Mouse (Mus musculus) liver, embryonic 14.5 days (tissue): Measurements from ENCODE around the gene Aldoart1. TPM values are rescaled to one million over a fixed set of nuclear protein-coding genes. Genes with fewer than 3 reads are reported as not detected.

Source experiments
- ATAC-seq: fragments of 200-750 bp; cut with Nextera tagmentation; 2 replicates; pipeline ENCODE4 v1.8.0; 2017; ENCODE audit warnings: moderate number of reproducible peaks, mild to moderate bottlenecking, moderate library complexity; ENCODE audit not compliant: insufficient read depth
- DNase-seq, 3 experiments: peaks; one replicate each; pipeline ENCODE4 v3.0.0-alpha.2; 2012 to 2013; ENCODE audit warnings: low read depth in 3 of 3, low spot score in 3 of 3
- H3K27ac ChIP-seq: fragments of 300-500 bp; sonication (generic); 2 replicates; pipeline ENCODE4 v1.5.1; 2014; ENCODE audit warnings: moderate library complexity, mild to moderate bottlenecking, control low read depth, inconsistent platforms
- H3K27me3 ChIP-seq: fragments of 300-500 bp; sonication (generic); 2 replicates; pipeline ENCODE4 v1.6.1; 2014; ENCODE audit warnings: mild to moderate bottlenecking, low read length, moderate library complexity; ENCODE audit not compliant: control insufficient read depth, insufficient read depth
- H3K36me3 ChIP-seq: fragments of 300-500 bp; sonication (generic); replicated peaks from 2 replicates; pipeline ENCODE4 v1.6.1; 2014; ENCODE audit warnings: low read depth; ENCODE audit not compliant: control insufficient read depth, insufficient read depth
- H3K4me1 ChIP-seq, 2 experiments: fragments of 200-500 bp in 1 of 2; fragments of 300-500 bp in 1 of 2; sonication (generic) in 1 of 2; replicated peaks; 2 replicates each; pipeline ENCODE4 v1.6.1; 2012 to 2014; ENCODE audit warnings: antibody characterized with exemption in 1 of 2, inconsistent platforms in 1 of 2, low read length in 1 of 2; ENCODE audit not compliant: control insufficient read depth in 2 of 2, insufficient read depth in 2 of 2
- H3K4me2 ChIP-seq: fragments of 300-500 bp; sonication (generic); 2 replicates; pipeline ENCODE4 v1.6.1; 2014; ENCODE audit warnings: low read depth, mild to moderate bottlenecking, control low read depth, moderate library complexity
- H3K4me3 ChIP-seq, 2 experiments: fragments of 200-500 bp in 1 of 2; fragments of 300-500 bp in 1 of 2; sonication (generic) in 1 of 2; 2 replicates each; pipeline ENCODE4 v1.5.1; 2012 to 2014; ENCODE audit warnings: low read depth in 2 of 2, low read length in 2 of 2, mild to moderate bottlenecking in 2 of 2, control low read depth in 1 of 2, inconsistent platforms in 1 of 2, moderate library complexity in 1 of 2; ENCODE audit not compliant: insufficient read depth in 1 of 2
- H3K9ac ChIP-seq: fragments of 300-500 bp; sonication (generic); replicated peaks from 2 replicates; pipeline ENCODE4 v1.6.1; 2014; ENCODE audit warnings: mild to moderate bottlenecking, control low read depth, moderate library complexity
- H3K9me3 ChIP-seq: fragments of 300-500 bp; sonication (generic); 2 replicates; pipeline ENCODE4 v1.6.1; 2016; ENCODE audit warnings: low read length, mixed read lengths; ENCODE audit not compliant: control insufficient read depth
- CTCF ChIP-seq: IDR thresholded peaks from 2 replicates; pipeline ENCODE4 v1.5.1; 2016; ENCODE audit warnings: antibody characterized with exemption, low read depth, control low read depth
- EP300 ChIP-seq: IDR thresholded peaks from 2 replicates; pipeline ENCODE4 v1.6.1; 2016; ENCODE audit warnings: antibody characterized with exemption, low read depth
- WGBS: fragments of 180-500 bp; shearing (Covaris S2); extraction: QIAGEN DNeasy Blood & Tissue Kit; methylation state at CpG from one replicate; pipeline ENCODE4 v1.1.7; 2014; ENCODE audit not compliant: insufficient replicate concordance; 5-methylcytosine and 5-hydroxymethylcytosine counted together
- polyA plus RNA-seq, 2 experiments: library from polyadenylated mRNA; depleted of rRNA in 1 of 2; stranded (reverse) in 1 of 2; unstranded in 1 of 2; fragments of >200 nt; fragmentation: Nextera tagmentation in 1 of 2; extraction: Ambion mirVana in 1 of 2; gene quantifications; 2 replicates each; pipeline versions ENCODE4 v1.2.1 to v1.2.3; 2012 to 2014

The Aldoart1 gene
- polyA plus RNA-seq, 2 experiments = not detected

DNA sequence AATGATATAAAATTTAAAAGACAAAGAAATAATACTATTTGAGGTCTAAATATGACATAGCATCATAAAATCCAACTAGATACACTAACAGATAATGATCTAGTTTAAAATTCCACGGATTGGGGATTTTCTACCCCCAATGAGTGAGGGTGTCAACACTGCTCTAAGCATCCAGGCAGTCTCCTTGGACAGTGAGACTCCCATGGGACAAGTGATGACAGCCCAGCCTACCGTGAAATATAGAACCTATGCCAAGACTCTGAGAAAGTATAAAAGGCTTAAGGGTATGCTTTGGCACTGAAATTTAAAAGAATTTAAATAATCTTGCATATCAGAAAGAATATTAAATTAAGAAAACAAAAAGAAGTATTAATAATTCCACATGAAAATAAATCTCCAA is 16.0 kb downstream of the Aldoart1 start:
- 35% methylated on average over 2 of the region's 2 CpGs for WGBS
- no peak overlapping the region for H3K27ac ChIP-seq
- no peak for ATAC-seq
- H3K9me3 ChIP-seq = no peaks in the 10 kb centered on the region
- no peak overlapping the region for H3K4me2 ChIP-seq
- H3K36me3 ChIP-seq = no peaks in the 10 kb centered on the region
- no peak overlapping the region for H3K4me3 ChIP-seq
- no peaks in the 10 kb centered on the region for H3K27me3 ChIP-seq
- no peak overlapping the region for H3K9ac ChIP-seq
- DNase-seq = no peak
- no peak for TF ChIP-seq EP300
- no peak for TF ChIP-seq CTCF
- no peaks in the 10 kb centered on the region for H3K4me1 ChIP-seq

DNA sequence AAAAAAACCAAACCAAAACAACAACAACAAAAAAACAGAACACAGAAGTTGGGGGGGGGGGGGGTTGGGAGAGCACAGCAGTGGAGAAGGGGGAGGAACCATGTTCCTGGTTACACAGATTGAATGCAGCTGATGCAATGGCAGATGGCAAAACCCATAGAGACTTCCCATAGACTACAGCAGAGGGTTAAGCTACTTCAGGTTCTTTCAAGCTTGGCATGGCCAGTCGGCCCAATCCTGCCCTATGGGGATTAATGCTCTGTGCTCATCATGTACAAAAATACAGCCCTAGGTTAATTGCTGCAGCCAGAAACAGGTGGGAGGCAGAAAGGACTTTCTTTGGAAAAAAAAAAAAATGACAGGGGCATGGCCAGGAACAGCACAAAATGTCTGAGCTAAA is 17.0 kb downstream of the Aldoart1 start:
- Histone ChIP-seq H3K9me3 (no peaks in the 10 kb centered on the region), H3K4me2 (no peak overlapping the region), H3K27me3 (no peaks in the 10 kb centered on the region), H3K4me1 (no peaks in the 10 kb centered on the region), H3K27ac (no peak overlapping the region), H3K4me3 (no peak overlapping the region), H3K9ac (no peak overlapping the region), H3K36me3 (no peaks in the 10 kb centered on the region)
- no peak for DNase-seq
- WGBS = 44% methylated on average over 1 of the region's 1 CpGs
- TF ChIP-seq EP300 (no peak), CTCF (no peak)
- no peak for ATAC-seq

DNA sequence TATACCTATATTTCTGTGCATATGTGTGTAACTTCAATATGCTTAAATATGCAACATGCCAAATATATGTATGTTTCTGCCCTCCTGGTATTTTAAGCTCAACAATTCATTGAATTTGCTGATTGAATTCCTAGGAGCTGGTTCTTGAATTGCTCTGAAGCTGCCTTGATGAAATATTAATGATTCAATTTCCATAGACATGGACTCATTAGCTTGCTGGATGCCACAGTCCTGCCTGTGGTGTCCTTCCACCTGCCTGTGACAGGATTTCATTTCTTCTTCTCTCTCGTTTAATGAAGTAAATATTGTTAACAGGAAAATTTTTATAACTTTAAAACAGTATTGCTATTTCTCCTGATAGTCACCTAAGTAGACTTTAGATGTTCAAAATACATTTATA is 51.6 kb downstream of the Aldoart1 start:
- H3K9ac ChIP-seq = no peak overlapping the region
- H3K4me2 ChIP-seq = no peak overlapping the region
- no peaks in the 10 kb centered on the region for H3K4me1 ChIP-seq
- no peaks in the 10 kb centered on the region for H3K36me3 ChIP-seq
- H3K9me3 ChIP-seq = no peaks in the 10 kb centered on the region
- no peak overlapping the region for H3K27ac ChIP-seq
- no peak for DNase-seq
- H3K27me3 ChIP-seq = no peaks in the 10 kb centered on the region
- TF ChIP-seq CTCF (no peak), EP300 (no peak)
- WGBS = 58% methylated on average over 1 of the region's 1 CpGs
- H3K4me3 ChIP-seq = no peak overlapping the region
- ATAC-seq = no peak
